Mouse (Mus musculus) testis, postnatal 14 days (tissue): ENCODE results near the gene Mill2.
"Not testable (repeated sequence)": the region's sequence is repeated elsewhere in the genome, so short reads cannot be mapped to it uniquely, and the experiment has no call there.

Experiments used
- DNase-seq: peaks from one replicate; pipeline ENCODE4 v3.0.0; 2021; ENCODE audit warnings: low spot score

Gene Mill2

GRCm38 (mm10) chr7:18839865-18840264, at the start of gene Mill2:
Gene Mill2 (plus strand): TSS chr7:18839966.
- no peak for DNase-seq

- not testable (repeated sequence) for DNase-seq
Observed at GRCm38 (mm10) chr7:18790671-18791070, 49.1 kb upstream of the Mill2 start.

- DNase-seq, result no peak
Observed at GRCm38 (mm10) chr7:18798420-18798819, 41.3 kb upstream of the Mill2 start, which contains the start of gene Psg19. Gene Psg19 (minus strand): TSS chr7:18798520.

- DNase-seq, result no peak
Observed at GRCm38 (mm10) chr7:18799129-18799528, 40.6 kb upstream of the Mill2 start.

GRCm38 (mm10) chr7:18803526-18803925, 36.2 kb upstream of the Mill2 start:
- no peak for DNase-seq

- no peak for DNase-seq
Observed at GRCm38 (mm10) chr7:18818301-18818700, 21.5 kb upstream of the Mill2 start.

- no peak for DNase-seq
Observed at GRCm38 (mm10) chr7:18821507-18821906, 18.3 kb upstream of the Mill2 start, which contains the start of gene Psg17. Gene Psg17 (minus strand): TSS chr7:18821607.

- no peak for DNase-seq
Observed at GRCm38 (mm10) chr7:18827792-18828546, 11.8 kb upstream of the Mill2 start.

GRCm38 (mm10) chr7:18828592-18828991, 11.2 kb upstream of the Mill2 start:
- DNase-seq, result no peak

GRCm38 (mm10) chr7:18829545-18829944, 10.2 kb upstream of the Mill2 start:
- no peak for DNase-seq

GRCm38 (mm10) chr7:18832298-18832697, 7.5 kb upstream of the Mill2 start:
- no peak for DNase-seq

- peak; percentile 57 for DNase-seq
Observed at GRCm38 (mm10) chr7:18840386-18841173, 814 bp downstream of the Mill2 start.

GRCm38 (mm10) chr7:18841174-18841567, 1.4 kb downstream of the Mill2 start:
- DNase-seq, result no peak

GRCm38 (mm10) chr7:18844811-18845210, 5.0 kb downstream of the Mill2 start:
- no peak for DNase-seq

- DNase-seq, result no peak
Observed at GRCm38 (mm10) chr7:18848395-18848794, 8.6 kb downstream of the Mill2 start.

GRCm38 (mm10) chr7:18858310-18858916, 18.6 kb downstream of the Mill2 start:
- DNase-seq, result no peak

GRCm38 (mm10) chr7:18862801-18863200, 23.0 kb downstream of the Mill2 start:
- DNase-seq, result no peak

GRCm38 (mm10) chr7:18868491-18868890, 28.7 kb downstream of the Mill2 start:
- DNase-seq, result no peak

GRCm38 (mm10) chr7:18871031-18871430, 31.3 kb downstream of the Mill2 start, which contains the start of gene Pglyrp1:
Gene Pglyrp1 (plus strand): TSS chr7:18871331.
- DNase-seq, result not testable (repeated sequence)

GRCm38 (mm10) chr7:18872014-18872802, 32.4 kb downstream of the Mill2 start:
- DNase-seq, result no peak

- no peak for DNase-seq
Observed at GRCm38 (mm10) chr7:18872816-18873215, 33.0 kb downstream of the Mill2 start.

GRCm38 (mm10) chr7:18873253-18873652, 33.5 kb downstream of the Mill2 start:
- peak; percentile 47 for DNase-seq
